Mouse (Mus musculus): ENCODE data around the gene Krt31. TPM values are rescaled to one million over a fixed set of nuclear protein-coding genes. Genes with fewer than 3 reads are reported as not detected.

Krt31 gene
- polyA plus RNA-seq, 1 experiment: not detected

GRCm38 (mm10) chr11:100010682-100011081, 39.7 kb downstream of the Krt31 start:
- no peak overlapping the region for H3K27ac ChIP-seq (ENCODE audit: insufficient read depth, low read length)
- TF ChIP-seq CTCF (IDR thresholded peaks at IDR 0.05; ENCODE audit: extremely low read depth, insufficient read depth, low read length) (no peak), POLR2A (IDR thresholded peaks at IDR 0.05; ENCODE audit: extremely low read depth, insufficient read depth, low read length) (no peak)
- H3K4me3 ChIP-seq (ENCODE audit: insufficient read depth, low read length): no peak overlapping the region
- no peaks in the 10 kb centered on the region for H3K4me1 ChIP-seq (ENCODE audit: control insufficient read depth, insufficient read depth, low read length)

GRCm38 (mm10) chr11:100008336-100008735, 42.0 kb downstream of the Krt31 start:
- TF ChIP-seq POLR2A (IDR thresholded peaks at IDR 0.05; ENCODE audit: extremely low read depth, insufficient read depth, low read length) (no peak), CTCF (IDR thresholded peaks at IDR 0.05; ENCODE audit: extremely low read depth, insufficient read depth, low read length) (no peak)
- no peak overlapping the region for H3K27ac ChIP-seq (ENCODE audit: insufficient read depth, low read length)
- no peaks in the 10 kb centered on the region for H3K4me1 ChIP-seq (ENCODE audit: control insufficient read depth, insufficient read depth, low read length)
- H3K4me3 ChIP-seq (ENCODE audit: insufficient read depth, low read length): no peak overlapping the region

- TF ChIP-seq POLR2A (IDR thresholded peaks at IDR 0.05; ENCODE audit: extremely low read depth, insufficient read depth, low read length) (no peak), CTCF (IDR thresholded peaks at IDR 0.05; ENCODE audit: extremely low read depth, insufficient read depth, low read length) (no peak)
- Histone ChIP-seq H3K4me1 (ENCODE audit: control insufficient read depth, insufficient read depth, low read length) (no peaks in the 10 kb centered on the region), H3K27ac (ENCODE audit: insufficient read depth, low read length) (no peak overlapping the region), H3K4me3 (ENCODE audit: insufficient read depth, low read length) (no peak overlapping the region)
Measured at GRCm38 (mm10) chr11:100006624-100007023, 43.7 kb downstream of the Krt31 start.

- Histone ChIP-seq H3K27ac (ENCODE audit: insufficient read depth, low read length) (no peak overlapping the region), H3K4me1 (ENCODE audit: control insufficient read depth, insufficient read depth, low read length) (no peaks in the 10 kb centered on the region), H3K4me3 (ENCODE audit: insufficient read depth, low read length) (no peak overlapping the region)
- TF ChIP-seq CTCF (IDR thresholded peaks at IDR 0.05; ENCODE audit: extremely low read depth, insufficient read depth, low read length) (no peak), POLR2A (IDR thresholded peaks at IDR 0.05; ENCODE audit: extremely low read depth, insufficient read depth, low read length) (no peak)
Measured at GRCm38 (mm10) chr11:100005905-100006304, 44.4 kb downstream of the Krt31 start.

GRCm38 (mm10) chr11:100004846-100005245, 45.5 kb downstream of the Krt31 start:
- no peak overlapping the region for H3K4me3 ChIP-seq (ENCODE audit: insufficient read depth, low read length)
- TF ChIP-seq POLR2A (IDR thresholded peaks at IDR 0.05; ENCODE audit: extremely low read depth, insufficient read depth, low read length): no peak
- TF ChIP-seq CTCF (IDR thresholded peaks at IDR 0.05; ENCODE audit: extremely low read depth, insufficient read depth, low read length): peak; percentile 71
- H3K4me1 ChIP-seq (ENCODE audit: control insufficient read depth, insufficient read depth, low read length): no peaks in the 10 kb centered on the region
- no peak overlapping the region for H3K27ac ChIP-seq (ENCODE audit: insufficient read depth, low read length)

- Histone ChIP-seq H3K4me1 (ENCODE audit: control insufficient read depth, insufficient read depth, low read length) (no peaks in the 10 kb centered on the region), H3K4me3 (ENCODE audit: insufficient read depth, low read length) (no peak overlapping the region), H3K27ac (ENCODE audit: insufficient read depth, low read length) (no peak overlapping the region)
- TF ChIP-seq POLR2A (IDR thresholded peaks at IDR 0.05; ENCODE audit: extremely low read depth, insufficient read depth, low read length) (no peak), CTCF (IDR thresholded peaks at IDR 0.05; ENCODE audit: extremely low read depth, insufficient read depth, low read length) (no peak)
Measured at GRCm38 (mm10) chr11:99999091-99999490, 51.3 kb downstream of the Krt31 start.

Other genes starting within 250 kb of the Krt31 start
- not detected in 2 replicates for gene Gm11554, start 246.1 kb downstream of the Krt31 start, polyA plus RNA-seq (2012; rRNA removed)
- gene Krtap4-13, start 240.7 kb downstream of the Krt31 start, polyA plus RNA-seq (2012; rRNA removed): not detected in 2 replicates
- gene Gm11564, start 234.9 kb downstream of the Krt31 start, polyA plus RNA-seq (2012; rRNA removed): not detected in 2 replicates
- gene 2300003K06Rik, start 212.5 kb downstream of the Krt31 start, polyA plus RNA-seq (2012; rRNA removed): not detected in 2 replicates
- not detected in 2 replicates for gene Krtap4-16, start 198.9 kb downstream of the Krt31 start, polyA plus RNA-seq (2012; rRNA removed)
- not detected in 2 replicates for gene Gm11568, start 192.6 kb downstream of the Krt31 start, polyA plus RNA-seq (2012; rRNA removed)
- not detected in 2 replicates for gene Gm11559, start 186.1 kb downstream of the Krt31 start, polyA plus RNA-seq (2012; rRNA removed)
- gene Krtap9-1, start 177.2 kb downstream of the Krt31 start, polyA plus RNA-seq (2012; rRNA removed): not detected in 2 replicates
- gene Gm11567, start 171.4 kb downstream of the Krt31 start, polyA plus RNA-seq (2012; rRNA removed): not detected in 2 replicates
- gene Krtap31-1, start 142.6 kb downstream of the Krt31 start, polyA plus RNA-seq (2012; rRNA removed): not detected in 2 replicates
- not detected in 2 replicates for gene Gm11565, start 135.8 kb downstream of the Krt31 start, polyA plus RNA-seq (2012; rRNA removed)
- not detected in 2 replicates for gene Krtap31-2, start 114.3 kb downstream of the Krt31 start, polyA plus RNA-seq (2012; rRNA removed)
- not detected in 2 replicates for gene Krtap9-5, start 102.1 kb downstream of the Krt31 start, polyA plus RNA-seq (2012; rRNA removed)
- gene Krtap29-1, start 71.5 kb downstream of the Krt31 start, polyA plus RNA-seq (2012; rRNA removed): not detected in 2 replicates
- not detected in 2 replicates for gene Krtap16-1, start 64.0 kb downstream of the Krt31 start, polyA plus RNA-seq (2012; rRNA removed)
- gene Krtap17-1, start 56.6 kb downstream of the Krt31 start, polyA plus RNA-seq (2012; rRNA removed): not detected in 2 replicates
- 0.06 TPM in 1 of 2 replicates, not detected in the other for gene Krt33a, start 34.3 kb downstream of the Krt31 start, polyA plus RNA-seq (2012; rRNA removed)
- gene Krt33b, start 20.7 kb downstream of the Krt31 start, polyA plus RNA-seq (2012; rRNA removed): not detected in 2 replicates
- gene Krt34, start 9.0 kb downstream of the Krt31 start, polyA plus RNA-seq (2012; rRNA removed): not detected in 2 replicates
- 0.10 TPM in 1 of 2 replicates, not detected in the other for gene Krt32, start 37.7 kb upstream of the Krt31 start, polyA plus RNA-seq (2012; rRNA removed)
- not detected in 2 replicates for gene Krt35, start 45.7 kb upstream of the Krt31 start, polyA plus RNA-seq (2012; rRNA removed)
- gene Krt36, start 55.1 kb upstream of the Krt31 start, polyA plus RNA-seq (2012; rRNA removed): not detected in 2 replicates
- not detected in 2 replicates for gene Krt13, start 71.0 kb upstream of the Krt31 start, polyA plus RNA-seq (2012; rRNA removed)
- gene Krt15, start 85.4 kb upstream of the Krt31 start, polyA plus RNA-seq (2012; rRNA removed): 0.25 TPM in 1 of 2 replicates, not detected in the other
- 0.25 and 0.44 TPM in 2 replicates for gene Krt19, start 98.1 kb upstream of the Krt31 start, polyA plus RNA-seq (2012; rRNA removed)
- 4.7 and 6.4 TPM in 2 replicates for gene Krt9, start 142.7 kb upstream of the Krt31 start, polyA plus RNA-seq (2012; rRNA removed)
- not detected in 2 replicates for gene Krt14, start 157.0 kb upstream of the Krt31 start, polyA plus RNA-seq (2012; rRNA removed)
- not detected in 2 replicates for gene Krt16, start 198.4 kb upstream of the Krt31 start, polyA plus RNA-seq (2012; rRNA removed)
- gene Krt17, start 210.5 kb upstream of the Krt31 start, polyA plus RNA-seq (2012; rRNA removed): 0.13 and 0.15 TPM in 2 replicates
- gene Krt42, start 219.3 kb upstream of the Krt31 start, polyA plus RNA-seq (2012; rRNA removed): not detected in 2 replicates